Mouse (Mus musculus): ENCODE results near the gene 4930519G04Rik. TPM values are rescaled to one million over a fixed set of nuclear protein-coding genes. Genes with fewer than 3 reads are reported as not detected.
A peak's percentile ranks its signal among the peaks of the same experiment; 100 is the strongest.
"Not testable (repeated sequence)": the region's sequence is repeated elsewhere in the genome, so short reads cannot be mapped to it uniquely, and the experiment has no call there.

4930519G04Rik gene
- polyA plus RNA-seq, 1 experiment from 2014 or later = 0.04 TPM

GRCm38 (mm10) chr5:114913686-114914085 lies 60.2 kb downstream of the 4930519G04Rik start:
- in situ Hi-C loops (cut with MboI; ENCODE audit: low pct_unique_long_range_greater_than_20kb) = no loop called here
- POLR2A ChIA-PET = no interaction called here

DNA sequence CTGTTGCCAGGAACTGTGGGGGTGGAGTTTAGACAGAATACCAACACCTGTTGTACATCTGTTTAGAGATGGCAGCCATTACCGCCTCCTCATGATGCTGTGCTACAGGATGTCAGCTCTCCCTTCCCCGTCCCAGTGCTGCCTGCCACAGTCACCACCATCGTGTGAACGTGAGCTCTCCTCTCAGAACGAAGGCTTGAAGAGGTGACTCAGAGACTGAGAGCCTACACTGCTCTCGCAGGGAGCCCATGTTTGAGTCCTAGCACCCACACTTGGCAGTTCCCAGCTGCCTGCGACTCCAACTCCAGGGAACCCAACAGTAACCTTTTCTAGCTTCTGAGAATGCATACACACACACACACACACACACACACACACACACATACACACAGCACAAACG lies 61.4 kb downstream of the 4930519G04Rik start:
- no peaks in the 10 kb centered on the region for H3K27me3 ChIP-seq
- CTCF ChIA-PET = no interaction called here
- in situ Hi-C loops (cut with MboI; ENCODE audit: low pct_unique_long_range_greater_than_20kb) = no loop called here
- POLR2A ChIA-PET = no interaction called here
- no peak for TF ChIP-seq CTCF (IDR thresholded peaks at IDR 0.05)
- ATAC-seq (no peak), DNase-seq (ENCODE audit: low read depth, low spot score) (no peak)

More at GRCm38 (mm10) chr5:114913686-114914085, 60.2 kb downstream of the 4930519G04Rik start:
- no peaks in the 10 kb centered on the region for H3K27me3 ChIP-seq
- TF ChIP-seq CTCF (IDR thresholded peaks at IDR 0.05) = no peak
- ATAC-seq (no peak), DNase-seq (ENCODE audit: low read depth, low spot score) (no peak)
- CTCF ChIA-PET = interaction anchor here (1.1 kb wide), 1 partner anchor 11 kb away, joined by 3 read pairs; no protein-coding TSS in a partner anchor

DNA sequence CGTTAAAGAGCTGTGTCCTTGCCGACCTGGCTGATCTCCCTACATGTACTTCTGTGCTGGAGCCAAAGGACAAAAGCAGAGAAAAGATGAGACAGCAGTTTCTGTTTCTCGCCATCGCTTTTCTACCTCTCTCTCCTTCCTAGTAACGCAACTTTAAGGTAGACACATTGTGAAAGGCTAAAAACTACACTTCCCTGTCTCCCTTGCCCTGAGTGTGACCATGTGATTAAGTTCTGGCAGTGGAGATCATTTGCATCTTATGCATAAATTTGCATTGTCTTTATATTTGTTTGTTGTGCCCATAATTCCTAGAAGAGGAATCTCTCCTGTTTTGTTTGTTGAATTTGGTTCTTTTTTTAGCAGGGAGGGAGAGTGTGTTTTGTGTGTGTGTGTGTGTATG lies 62.4 kb downstream of the 4930519G04Rik start:
- no peaks in the 10 kb centered on the region for H3K27me3 ChIP-seq
- in situ Hi-C loops (cut with MboI; ENCODE audit: low pct_unique_long_range_greater_than_20kb) = no loop called here
- DNase-seq (ENCODE audit: low read depth, low spot score) (no peak), ATAC-seq (no peak)
- no peak for TF ChIP-seq CTCF (IDR thresholded peaks at IDR 0.05)
- POLR2A ChIA-PET = no interaction called here
- CTCF ChIA-PET = no interaction called here

- H3K27me3 ChIP-seq = no peaks in the 10 kb centered on the region
- POLR2A ChIA-PET = no interaction called here
- no peak for DNase-seq (ENCODE audit: low read depth, low spot score)
- CTCF ChIA-PET = interaction anchor here (1.6 kb wide), 1 partner anchor 10 kb away, joined by 4 read pairs; no protein-coding TSS in a partner anchor
- TF ChIP-seq CTCF (IDR thresholded peaks at IDR 0.05) = no peak
- no peak for ATAC-seq
- in situ Hi-C loops (cut with MboI; ENCODE audit: low pct_unique_long_range_greater_than_20kb) = no loop called here
These were observed 63.3 kb downstream of the 4930519G04Rik start for GRCm38 (mm10) chr5:114916777-114917176.

DNA sequence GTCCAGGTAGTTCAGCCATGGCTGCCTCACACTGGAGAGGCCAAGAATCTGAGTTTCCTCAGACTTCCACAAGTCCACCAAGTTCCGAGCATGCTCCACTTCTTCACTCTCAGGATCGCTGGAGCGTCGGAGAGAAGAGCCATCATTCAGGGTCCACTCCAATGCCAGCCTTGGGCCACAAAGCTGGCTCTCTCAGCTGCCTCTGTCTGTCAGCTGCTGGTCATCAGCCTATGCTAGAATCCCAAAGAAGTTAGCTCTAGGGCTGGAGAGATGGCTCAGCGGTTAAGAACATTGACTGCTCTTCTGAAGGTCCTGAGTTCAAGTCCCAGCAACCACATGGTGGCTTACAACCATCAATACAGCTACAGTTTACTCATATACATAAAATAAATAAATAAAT lies 63.9 kb downstream of the 4930519G04Rik start:
- ChIA-PET POLR2A (interaction anchor here (1.0 kb wide), 1 partner anchor 142 kb away, joined by 4 read pairs; the partner anchor contains the start of gene Git2), CTCF (interaction anchor here (1.0 to 1.6 kb wide), 2 partner anchors 10 to 15 kb away, joined by 3 to 4 read pairs; no protein-coding TSS in a partner anchor)
- DNase-seq (ENCODE audit: low read depth, low spot score); in situ Hi-C loops (cut with MboI; ENCODE audit: low pct_unique_long_range_greater_than_20kb); H3K27me3 ChIP-seq; ATAC-seq: not testable (repeated sequence)

DNA sequence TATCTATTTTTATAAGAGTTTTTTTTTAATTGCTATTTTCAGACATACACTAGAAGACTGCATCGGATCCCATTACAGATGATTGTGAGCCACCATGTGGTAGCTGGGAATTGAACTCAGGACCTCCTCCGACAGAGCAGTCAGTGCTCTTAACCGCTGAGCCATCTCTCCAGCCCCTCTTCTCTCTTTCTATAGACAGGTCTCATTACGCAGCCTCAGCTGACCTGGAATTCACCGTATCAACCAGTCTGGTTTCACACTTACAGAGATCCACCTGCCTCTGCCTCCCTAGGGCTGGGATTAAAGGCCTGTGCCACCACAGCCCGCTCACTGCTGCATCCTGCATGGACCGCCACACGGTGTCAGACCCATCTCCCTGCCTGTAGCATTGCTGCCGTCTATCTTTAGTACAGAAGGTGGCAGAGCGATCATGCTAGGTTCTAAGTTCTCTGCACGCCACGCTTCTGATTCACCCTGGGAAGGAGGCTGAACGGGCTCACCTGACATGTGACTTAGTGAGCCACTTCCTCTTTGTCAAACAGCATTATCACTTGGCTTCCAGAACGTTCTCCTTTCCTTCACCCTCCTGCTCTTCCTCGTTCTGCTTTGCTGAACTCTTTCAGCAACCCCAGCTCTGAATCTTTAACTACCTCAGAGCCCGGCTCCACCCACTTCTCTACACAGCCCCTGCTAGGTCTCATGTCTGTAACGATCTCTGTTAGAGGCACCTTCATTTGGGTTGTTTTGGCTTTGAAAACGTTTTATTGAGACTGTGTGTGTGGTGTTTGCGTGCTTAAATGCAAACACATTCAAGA lies 68.3 kb downstream of the 4930519G04Rik start:
- CTCF ChIA-PET = no interaction called here
- in situ Hi-C loops (cut with MboI; ENCODE audit: low pct_unique_long_range_greater_than_20kb) = no loop called here
- no peak for TF ChIP-seq CTCF (IDR thresholded peaks at IDR 0.05)
- DNase-seq (ENCODE audit: low read depth, low spot score) (no peak), ATAC-seq (peak; percentile 55)
- H3K27me3 ChIP-seq = no peaks in the 10 kb centered on the region
- POLR2A ChIA-PET = no interaction called here

DNA sequence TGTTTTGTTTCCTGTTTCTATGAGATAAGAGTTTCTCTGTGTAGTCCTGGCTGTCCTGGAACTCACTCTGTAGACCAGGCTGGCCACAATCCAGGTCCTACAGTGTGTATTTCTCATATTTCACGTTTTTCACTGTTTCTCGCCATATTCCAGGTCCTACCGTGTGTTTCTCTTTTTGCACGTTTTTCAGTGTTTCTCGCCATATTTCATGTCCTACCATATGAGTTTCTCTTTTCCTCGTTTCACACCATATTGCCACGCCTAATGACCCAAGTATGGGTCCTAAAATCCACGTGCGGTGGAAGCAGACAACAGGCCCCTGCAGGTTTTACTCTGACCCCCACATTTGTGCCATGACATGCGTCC lies 68.9 kb downstream of the 4930519G04Rik start:
- ATAC-seq = no peak
- peak; percentile 89 for DNase-seq (ENCODE audit: low read depth, low spot score)
- CTCF ChIA-PET = no interaction called here
- no peak for TF ChIP-seq CTCF (IDR thresholded peaks at IDR 0.05)
- in situ Hi-C loops (cut with MboI; ENCODE audit: low pct_unique_long_range_greater_than_20kb) = no loop called here
- H3K27me3 ChIP-seq = no peaks in the 10 kb centered on the region
- POLR2A ChIA-PET = no interaction called here

GRCm38 (mm10) chr5:114922998-114923473 lies 69.6 kb downstream of the 4930519G04Rik start, which contains the start of gene Oasl1:
Gene Oasl1, plus strand, starts transcription at chr5:114923240.
- no peak for ATAC-seq

DNA sequence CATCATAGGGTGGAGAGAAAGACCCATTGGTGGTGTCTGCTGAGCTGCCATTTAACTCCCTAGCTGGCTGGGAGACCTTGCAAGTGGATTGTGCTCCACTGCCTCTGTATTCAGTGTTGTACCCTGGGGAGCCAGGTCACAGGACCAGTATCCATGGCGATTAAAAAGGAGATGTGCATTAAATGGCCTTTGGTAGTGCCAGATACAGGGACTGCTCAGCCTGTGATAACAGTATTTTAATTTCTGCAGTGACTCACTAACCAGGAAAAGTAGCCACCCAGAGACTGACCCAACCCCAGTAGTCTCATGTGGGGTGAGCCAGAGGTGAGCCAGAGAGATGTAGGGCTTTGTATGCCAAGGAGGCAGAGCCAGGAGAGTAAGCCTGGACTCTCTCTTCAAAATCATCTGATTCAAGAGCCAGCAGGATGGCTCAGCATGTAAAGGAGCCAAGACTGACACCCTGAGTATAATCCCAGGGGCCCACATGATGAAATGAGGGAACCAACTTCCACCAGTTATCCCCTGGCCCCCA lies 72.8 kb downstream of the 4930519G04Rik start:
- DNase-seq (ENCODE audit: low read depth, low spot score) (no peak), ATAC-seq (peak; percentile 62)
- in situ Hi-C loops (cut with MboI; ENCODE audit: low pct_unique_long_range_greater_than_20kb) = no loop called here
- no peaks in the 10 kb centered on the region for H3K27me3 ChIP-seq
- ChIA-PET POLR2A (no interaction called here), CTCF (interaction anchor here (2.5 kb wide), 1 partner anchor 16 kb away, joined by 7 read pairs; the partner anchor contains the start of gene 2210016L21Rik)
- TF ChIP-seq CTCF (IDR thresholded peaks at IDR 0.05) = no peak

More at GRCm38 (mm10) chr5:114922998-114923473, 69.6 kb downstream of the 4930519G04Rik start, which contains the start of gene Oasl1:
- DNase-seq (ENCODE audit: low read depth, low spot score) = no peak
- no peak for TF ChIP-seq CTCF (IDR thresholded peaks at IDR 0.05)
- CTCF ChIA-PET = no interaction called here
- POLR2A ChIA-PET = interaction anchor here (0.6 kb wide), 1 partner anchor 149 kb away, joined by 3 read pairs; no protein-coding TSS in a partner anchor
- in situ Hi-C loops (cut with MboI; ENCODE audit: low pct_unique_long_range_greater_than_20kb) = no loop called here
- H3K27me3 ChIP-seq = no peaks in the 10 kb centered on the region

- ChIA-PET CTCF (interaction anchor here (2.5 kb wide), 1 partner anchor 15 kb away, joined by 7 read pairs; the partner anchor contains the start of gene 2210016L21Rik), POLR2A (no interaction called here)
- TF ChIP-seq CTCF (IDR thresholded peaks at IDR 0.05) = no peak
- no peaks in the 10 kb centered on the region for H3K27me3 ChIP-seq
- ATAC-seq (peak; percentile 63), DNase-seq (ENCODE audit: low read depth, low spot score) (no peak)
- in situ Hi-C loops (cut with MboI; ENCODE audit: low pct_unique_long_range_greater_than_20kb) = no loop called here
These were observed 73.3 kb downstream of the 4930519G04Rik start for GRCm38 (mm10) chr5:114926753-114927152.

- DNase-seq (ENCODE audit: low read depth, low spot score) (no peak), ATAC-seq (no peak)
- ChIA-PET CTCF (interaction anchor here (1.1 kb wide), 1 partner anchor 14 kb away, joined by 3 read pairs; no protein-coding TSS in a partner anchor), POLR2A (no interaction called here)
- in situ Hi-C loops (cut with MboI; ENCODE audit: low pct_unique_long_range_greater_than_20kb) = no loop called here
- no peak for TF ChIP-seq CTCF (IDR thresholded peaks at IDR 0.05)
- no peaks in the 10 kb centered on the region for H3K27me3 ChIP-seq
These were observed 78.2 kb downstream of the 4930519G04Rik start for GRCm38 (mm10) chr5:114931626-114932025.

All from Patski (cell line).